Mouse (Mus musculus): ENCODE data around the gene Mettl7a3.
"Not testable (repeated sequence)": the region's sequence is repeated elsewhere in the genome, so short reads cannot be mapped to it uniquely, and the experiment has no call there.

Mettl7a3 gene

GRCm38 (mm10) chr15:100334629-100335028, at the start of gene Mettl7a3:
Gene Mettl7a3 (plus strand): TSS chr15:100334929.
- no peak for DNase-seq (ENCODE audit: low spot score in 2 of 2)

DNA sequence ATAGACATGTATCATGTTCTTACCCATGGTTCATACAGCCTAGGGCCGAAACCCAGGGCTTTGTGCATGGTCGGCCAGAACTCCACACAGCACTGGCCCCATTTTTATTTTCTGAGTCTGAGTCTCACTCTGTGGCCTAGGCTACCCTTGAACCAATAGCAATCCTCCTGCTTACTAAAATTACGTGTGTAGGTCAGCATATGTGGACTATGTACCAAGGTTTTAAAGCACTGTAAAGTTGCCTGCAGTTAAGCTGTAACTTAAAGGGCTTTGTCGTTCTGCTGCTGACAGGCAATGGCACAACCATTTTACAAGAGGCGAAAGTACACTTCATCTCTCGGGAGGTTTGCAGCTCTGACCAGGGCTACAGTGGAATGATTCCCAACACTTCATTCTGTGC, 45.7 kb upstream of the Mettl7a3 start:
- DNase-seq (ENCODE audit: low spot score in 2 of 2), result no peak

- DNase-seq (ENCODE audit: low spot score in 2 of 2), result no peak
Measured at GRCm38 (mm10) chr15:100290858-100291257, 43.9 kb upstream of the Mettl7a3 start.

- no peak for DNase-seq (ENCODE audit: low spot score in 2 of 2)
Measured at GRCm38 (mm10) chr15:100292326-100292725, 42.4 kb upstream of the Mettl7a3 start.

- DNase-seq (ENCODE audit: low spot score in 2 of 2), result no peak
Measured at GRCm38 (mm10) chr15:100297856-100298255, 36.9 kb upstream of the Mettl7a3 start.

DNA sequence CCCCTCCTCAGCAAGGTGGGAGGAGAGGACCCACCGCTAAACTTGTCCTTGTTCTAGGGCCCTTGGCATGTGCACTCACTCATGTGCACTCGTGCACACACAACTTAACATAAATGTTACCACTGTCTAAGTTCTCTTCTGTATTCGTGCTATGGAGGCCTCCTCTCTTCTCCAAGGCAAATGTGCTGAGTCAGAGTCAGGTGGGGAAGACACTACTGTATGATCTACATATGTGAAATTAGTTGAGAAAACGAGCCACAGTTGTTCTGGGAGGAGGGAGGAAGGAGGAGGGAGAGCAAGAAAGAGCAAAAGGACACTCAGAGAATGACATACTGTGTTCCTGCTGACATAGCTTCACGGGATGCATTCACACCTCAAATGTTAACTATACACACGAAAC, 34.2 kb upstream of the Mettl7a3 start:
- DNase-seq (ENCODE audit: low spot score in 2 of 2), result no peak

DNA sequence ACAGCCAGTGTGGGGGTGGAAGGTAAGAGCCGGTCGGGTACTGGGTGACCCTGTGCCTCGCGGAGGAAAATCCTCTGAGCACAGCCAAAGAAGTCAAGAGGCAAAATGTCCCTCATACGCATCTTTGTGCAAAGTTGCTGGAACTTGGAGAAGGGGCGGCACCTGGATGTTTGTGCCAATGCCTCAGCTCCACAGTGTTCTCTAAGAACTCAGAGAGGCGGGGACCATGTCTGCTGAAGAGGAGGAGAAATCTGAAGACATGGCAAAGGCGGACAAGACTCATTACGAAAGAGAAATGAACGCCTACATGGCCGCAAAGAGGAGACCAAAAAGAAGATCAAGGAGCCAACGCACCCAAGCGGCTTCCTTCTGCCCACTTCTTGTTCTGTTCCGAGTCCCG, 33.2 kb upstream of the Mettl7a3 start:
- no peak for DNase-seq (ENCODE audit: low spot score in 2 of 2)

- no peak for DNase-seq (ENCODE audit: low spot score in 2 of 2)
Measured at GRCm38 (mm10) chr15:100303428-100304018, 31.2 kb upstream of the Mettl7a3 start.

- peak; percentile 31 to 75 for DNase-seq (ENCODE audit: low spot score in 2 of 2)
Measured at GRCm38 (mm10) chr15:100304019-100304991, 30.4 kb upstream of the Mettl7a3 start, which contains the start of gene Mettl7a1. Gene Mettl7a1 (plus strand): TSS chr15:100304140.

GRCm38 (mm10) chr15:100306201-100306600, 28.5 kb upstream of the Mettl7a3 start:
- DNase-seq (ENCODE audit: low spot score in 2 of 2), result no peak

DNA sequence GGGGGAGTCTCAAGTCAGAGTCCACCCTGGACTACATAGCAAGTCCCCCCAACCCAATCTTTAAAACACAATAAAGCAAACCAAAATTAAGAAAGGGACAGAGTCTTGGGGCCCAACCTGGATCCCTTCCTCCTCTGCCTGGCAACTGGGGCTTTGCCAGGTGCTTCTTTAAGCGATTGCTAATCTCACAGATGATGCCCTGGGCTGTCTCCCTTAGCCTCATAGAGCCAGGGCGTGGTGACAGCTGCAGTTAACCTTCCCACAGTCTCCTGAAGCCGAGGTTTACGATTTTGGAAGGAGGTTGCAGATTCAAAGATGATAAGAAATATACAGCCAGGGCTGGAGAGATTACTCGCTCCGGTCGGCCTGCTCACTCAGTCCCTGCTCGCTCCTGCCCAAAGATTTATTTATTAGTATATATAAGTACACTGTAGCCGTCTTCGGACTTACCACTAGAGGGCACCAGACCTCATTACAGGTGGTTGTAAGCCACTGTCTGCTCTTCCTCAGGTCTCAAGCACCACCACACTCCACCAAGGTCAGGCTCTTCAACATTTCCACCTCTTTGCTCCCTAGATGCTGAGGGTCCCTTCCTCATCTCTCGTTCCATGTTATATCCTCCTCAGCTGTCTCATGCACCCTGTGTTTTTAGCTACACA, 27.2 kb upstream of the Mettl7a3 start:
- not testable (repeated sequence) for DNase-seq (ENCODE audit: low spot score in 2 of 2)

DNA sequence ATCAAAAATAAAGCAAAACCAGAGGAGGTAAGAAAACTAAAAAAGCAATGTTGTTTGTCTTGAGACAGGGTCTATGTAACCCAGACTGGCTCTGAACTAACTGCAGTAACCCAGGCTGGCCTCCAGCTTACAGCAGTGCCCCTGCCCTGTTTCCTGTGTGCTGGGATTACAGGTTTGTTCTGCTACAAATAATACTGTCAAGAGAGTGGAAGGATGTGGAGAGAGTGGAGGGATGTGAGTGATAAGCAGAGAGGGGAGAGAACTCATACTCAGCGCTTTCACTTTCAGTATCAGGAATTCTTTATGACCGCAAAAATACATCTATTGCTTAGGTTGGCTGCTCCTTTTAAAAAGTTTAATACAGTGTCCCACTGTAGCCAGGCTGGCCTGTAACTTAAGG, 22.4 kb upstream of the Mettl7a3 start:
- no peak for DNase-seq (ENCODE audit: low spot score in 2 of 2)

- DNase-seq (ENCODE audit: low spot score in 2 of 2), result no peak
Measured at GRCm38 (mm10) chr15:100314448-100315145, 20.1 kb upstream of the Mettl7a3 start.

GRCm38 (mm10) chr15:100318014-100318671, 16.6 kb upstream of the Mettl7a3 start:
- DNase-seq (ENCODE audit: low spot score in 2 of 2), result not testable (repeated sequence)

DNA sequence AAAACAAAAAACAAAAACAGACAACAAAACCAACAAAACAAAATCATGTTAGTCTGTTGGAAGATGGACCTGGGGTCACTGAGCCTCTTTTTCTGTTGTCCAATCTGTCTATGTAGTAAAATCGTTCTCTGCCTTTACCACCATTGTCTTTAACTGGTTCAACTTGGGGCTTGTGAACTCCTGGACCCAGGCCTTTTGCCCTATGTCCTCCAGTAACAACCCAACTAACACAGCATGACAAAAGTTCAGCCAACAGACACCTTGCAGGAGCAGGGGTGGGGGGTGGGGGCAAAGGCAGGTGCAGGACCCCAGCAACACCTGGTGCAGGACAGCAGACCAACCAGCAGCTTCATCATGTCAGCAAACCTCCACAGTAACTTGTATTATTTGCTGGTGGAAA, 14.8 kb upstream of the Mettl7a3 start:
- DNase-seq (ENCODE audit: low spot score in 2 of 2), result no peak

DNA sequence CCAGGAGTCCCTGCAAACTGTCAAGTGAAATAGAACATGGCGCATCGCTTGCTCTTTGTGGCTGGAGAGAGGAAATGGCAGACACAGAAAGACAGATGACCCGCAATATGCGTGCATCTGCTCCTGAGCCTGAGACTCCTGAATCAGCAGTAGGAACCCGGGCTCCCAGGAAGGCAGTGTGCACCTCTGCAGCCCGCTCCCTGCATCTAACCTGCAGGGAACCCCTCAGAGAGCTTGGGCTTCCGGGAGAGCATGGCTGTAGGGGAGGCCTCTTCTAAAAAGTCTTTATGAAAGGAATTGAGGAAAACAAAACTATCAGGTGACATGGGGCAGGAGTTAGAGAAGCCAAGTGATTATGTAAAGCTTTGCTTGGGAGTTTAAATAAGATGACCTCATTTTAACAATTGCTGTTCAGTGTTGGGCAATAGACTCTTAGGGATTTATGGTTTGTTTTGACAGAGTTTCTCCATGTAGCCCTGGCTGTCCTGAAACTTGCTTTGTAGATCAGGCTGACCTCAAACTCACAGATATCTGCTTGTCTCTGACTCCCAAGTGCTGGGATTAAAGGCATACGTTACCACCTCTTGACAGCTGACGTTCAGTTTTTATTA, 14.3 kb upstream of the Mettl7a3 start:
- no peak for DNase-seq (ENCODE audit: low spot score in 2 of 2)

- DNase-seq (ENCODE audit: low spot score in 2 of 2), result peak in 1 of 2 experiments; percentile 9
Measured at GRCm38 (mm10) chr15:100321134-100321533, 13.6 kb upstream of the Mettl7a3 start.

DNA sequence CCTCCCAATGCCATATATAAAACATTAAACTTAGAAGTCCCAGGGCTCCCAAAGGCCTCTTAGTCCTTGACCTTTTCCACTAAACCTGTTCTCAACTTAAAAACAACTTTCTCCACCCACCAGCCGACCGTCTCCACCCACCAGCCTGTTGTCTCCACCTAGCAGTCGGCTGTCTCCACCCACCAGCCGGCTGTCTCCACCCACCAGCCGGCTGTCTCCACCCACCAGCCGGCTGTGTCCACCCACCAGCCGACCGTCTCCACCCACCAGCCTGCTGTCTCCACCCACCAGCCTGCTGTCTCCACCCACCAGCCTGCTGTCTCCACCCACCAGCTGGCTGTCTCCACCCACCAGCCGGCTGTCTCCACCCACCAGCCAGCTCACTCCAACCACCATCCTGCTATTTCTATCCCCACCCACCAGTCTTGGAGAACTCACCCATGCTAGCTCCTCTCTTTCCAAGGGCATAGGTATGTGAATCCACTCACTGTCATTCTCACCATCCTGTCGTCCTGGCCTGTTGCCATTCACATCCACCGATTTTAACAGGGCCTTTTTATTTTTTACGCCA, 10.6 kb upstream of the Mettl7a3 start:
- no peak for DNase-seq (ENCODE audit: low spot score in 2 of 2)

DNA sequence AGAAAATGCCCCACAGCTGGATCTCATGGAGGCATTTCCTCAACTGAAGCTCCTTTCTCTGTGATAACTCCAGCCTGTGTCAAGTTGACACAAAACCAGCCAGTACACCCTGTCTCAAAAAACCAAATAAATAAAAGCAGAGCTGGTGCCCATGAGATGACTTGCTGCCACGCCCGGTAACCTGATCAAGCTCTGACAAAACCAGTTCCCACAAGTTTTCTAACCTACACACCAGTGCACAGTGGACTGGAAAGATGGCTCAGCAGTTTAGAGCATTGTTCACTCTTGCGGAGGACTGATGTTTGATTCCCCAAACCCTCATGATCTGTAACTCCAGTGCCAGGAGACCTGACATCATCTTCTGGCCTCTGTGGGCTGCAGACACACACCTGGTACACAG, 9.5 kb upstream of the Mettl7a3 start:
- no peak for DNase-seq (ENCODE audit: low spot score in 2 of 2)

DNA sequence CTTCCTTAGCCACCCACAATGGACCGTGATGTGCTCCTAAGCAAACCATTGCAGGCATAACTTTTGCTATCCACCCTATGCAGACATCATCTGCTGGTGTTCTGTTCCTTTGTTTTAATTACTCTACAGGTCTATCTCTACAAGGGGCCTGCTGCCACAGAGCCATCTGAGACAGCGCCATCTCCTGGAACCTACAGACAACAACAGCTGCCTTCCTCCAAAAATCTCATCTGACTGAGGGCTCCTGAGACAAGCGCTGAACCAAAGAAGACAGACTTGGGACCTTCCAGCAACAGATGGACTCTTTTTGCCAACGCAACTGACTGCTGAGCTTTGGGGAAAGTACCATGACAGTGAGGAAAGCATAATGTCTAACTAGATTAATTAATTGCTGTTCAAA, 6.6 kb upstream of the Mettl7a3 start:
- not testable (repeated sequence) for DNase-seq (ENCODE audit: low spot score in 2 of 2)
